Mouse (Mus musculus): ENCODE results near the gene Slc12a1.

Gene Slc12a1

DNA sequence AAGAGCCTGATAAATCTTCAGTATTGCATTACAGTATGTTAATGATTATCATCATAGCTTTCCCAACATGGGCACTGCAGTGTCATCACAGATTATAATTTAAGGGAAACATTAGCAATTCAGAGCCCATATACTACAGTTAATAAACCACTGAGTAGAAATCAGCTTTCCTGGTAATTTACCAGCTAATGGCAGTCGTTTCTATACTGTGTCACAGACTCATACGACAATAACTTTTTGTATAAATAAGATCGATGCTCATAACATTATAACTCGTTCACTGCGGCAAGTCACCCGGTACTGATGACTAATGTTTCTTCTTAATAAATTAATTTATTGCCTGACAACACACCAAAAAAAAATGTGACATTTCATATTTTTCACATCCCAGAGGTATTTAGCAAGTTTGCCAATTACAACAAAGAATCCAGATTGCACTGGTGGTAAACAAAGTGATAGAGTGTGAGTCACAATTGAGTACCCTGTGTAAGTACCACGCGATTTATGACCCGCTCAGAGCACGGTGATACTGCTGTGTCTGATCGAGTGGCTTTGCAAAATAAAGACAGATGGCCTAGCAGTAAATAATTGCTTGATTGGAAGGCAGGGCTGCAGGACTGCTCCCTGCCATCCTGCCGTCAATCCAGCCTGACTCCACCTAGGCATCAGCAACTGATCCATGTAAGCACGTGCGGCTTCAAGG is 56.7 kb downstream of the Slc12a1 start:
- no peak for DNase-seq (ENCODE audit: low spot score)

DNA sequence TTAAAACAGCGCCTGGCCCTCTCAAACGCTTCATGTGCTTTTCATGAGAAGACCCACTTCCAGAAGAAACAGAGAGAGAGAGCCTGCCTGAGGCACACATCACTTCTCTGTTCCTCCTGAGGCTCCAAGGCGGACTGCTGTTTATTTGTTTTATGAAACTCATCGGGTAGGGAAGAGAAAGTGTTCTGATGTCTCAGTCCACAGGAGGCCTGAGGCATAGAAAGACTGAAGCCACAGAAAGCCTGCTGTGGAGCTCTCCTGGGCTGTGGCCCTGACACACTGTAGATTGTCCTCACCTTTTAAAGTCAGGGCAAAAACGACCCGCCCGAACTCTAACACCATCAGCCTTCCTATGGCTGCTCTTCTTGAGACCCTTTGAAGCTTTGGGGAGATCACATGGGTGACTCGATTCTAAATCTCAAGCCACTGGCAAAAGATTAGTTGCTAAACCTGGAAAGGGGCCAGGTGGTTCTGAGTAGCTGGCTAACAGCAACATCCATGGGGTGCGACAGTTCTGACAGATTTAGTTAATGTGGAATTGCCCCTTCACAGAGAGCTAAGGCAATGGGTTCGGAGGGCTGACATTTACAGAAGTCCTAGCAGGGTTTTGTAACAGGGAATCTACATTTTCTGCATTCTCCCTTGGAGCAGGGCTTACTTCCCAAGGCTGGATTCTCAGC is 59.7 kb downstream of the Slc12a1 start:
- DNase-seq (ENCODE audit: low spot score), result no peak

DNA sequence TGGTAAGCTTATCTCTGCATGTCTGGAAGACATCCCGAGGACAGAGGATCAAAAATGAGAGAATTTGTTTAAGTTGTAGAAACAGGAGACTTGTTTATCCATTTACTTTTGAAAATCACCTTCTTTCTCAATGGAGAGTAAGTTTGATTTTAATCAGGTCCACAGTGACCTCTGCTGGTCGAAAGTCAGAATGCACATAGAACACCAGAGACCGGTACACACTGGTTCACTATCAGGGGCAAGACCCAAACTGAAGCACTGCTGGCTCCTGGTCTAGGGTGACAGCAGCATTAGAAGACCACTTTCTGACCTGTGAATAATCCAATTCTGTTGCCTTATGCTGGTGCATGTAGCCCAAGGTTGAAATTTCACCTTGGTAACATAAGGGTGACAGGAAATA is 62.3 kb downstream of the Slc12a1 start:
- peak; percentile 28 for DNase-seq (ENCODE audit: low spot score)

DNA sequence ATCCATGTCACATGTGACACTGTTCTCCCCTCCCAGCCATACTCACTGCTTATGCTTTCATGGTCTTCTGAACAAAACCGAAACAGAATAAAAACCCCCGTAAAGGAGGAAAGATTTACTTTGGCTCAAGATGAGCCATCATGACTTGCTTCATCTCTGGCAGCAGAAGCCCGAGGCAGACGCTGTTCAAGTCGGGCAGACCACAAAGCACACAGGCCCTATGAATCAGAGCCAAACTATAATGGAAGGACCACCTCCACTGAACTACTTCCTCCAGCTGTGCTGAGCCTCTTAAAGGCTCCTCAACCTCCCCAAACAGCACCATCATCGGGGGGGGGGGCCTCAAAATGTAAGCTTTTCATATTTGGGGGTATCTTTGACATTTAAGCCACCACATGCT is 65.0 kb downstream of the Slc12a1 start:
- DNase-seq (ENCODE audit: low spot score), result no peak

DNA sequence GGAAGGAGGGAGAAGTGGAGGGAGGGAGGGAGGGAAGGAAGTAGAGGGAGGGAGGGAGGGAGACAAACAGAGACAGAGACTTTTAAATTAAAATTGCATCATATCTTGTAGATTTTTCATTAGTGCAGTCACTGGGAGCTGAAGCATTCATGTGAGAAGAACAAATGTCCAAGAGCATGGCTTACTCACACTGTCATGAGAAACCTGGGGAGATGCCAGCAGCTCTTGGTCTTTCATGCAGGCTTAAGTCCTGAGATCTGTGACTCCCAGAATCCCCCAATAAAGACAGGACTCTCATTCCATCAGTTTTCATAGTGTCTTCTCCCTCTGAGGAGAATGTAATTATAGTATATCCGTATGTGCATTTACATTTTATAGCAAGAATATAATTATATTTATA is 66.3 kb downstream of the Slc12a1 start:
- no peak for DNase-seq (ENCODE audit: low spot score)

DNA sequence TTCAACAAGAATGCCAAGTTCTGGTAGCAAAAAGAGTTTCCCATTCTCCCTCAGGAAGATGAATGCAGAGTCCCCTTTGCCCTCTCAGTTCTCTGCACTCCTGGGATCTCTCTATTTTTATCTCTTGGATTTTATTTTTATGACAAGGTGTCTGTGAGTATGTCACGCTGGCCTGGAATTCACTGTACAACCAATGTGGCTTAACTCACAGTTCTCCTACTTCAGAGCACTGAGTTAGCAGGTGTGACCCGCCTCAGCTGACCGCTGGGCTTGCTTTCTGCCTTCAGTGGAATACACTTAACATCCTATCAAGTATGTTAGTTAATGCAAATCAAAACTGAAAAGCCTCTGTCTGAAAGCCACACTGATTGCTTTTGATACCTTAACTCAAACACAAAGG is 67.0 kb downstream of the Slc12a1 start:
- DNase-seq (ENCODE audit: low spot score), result no peak

DNA sequence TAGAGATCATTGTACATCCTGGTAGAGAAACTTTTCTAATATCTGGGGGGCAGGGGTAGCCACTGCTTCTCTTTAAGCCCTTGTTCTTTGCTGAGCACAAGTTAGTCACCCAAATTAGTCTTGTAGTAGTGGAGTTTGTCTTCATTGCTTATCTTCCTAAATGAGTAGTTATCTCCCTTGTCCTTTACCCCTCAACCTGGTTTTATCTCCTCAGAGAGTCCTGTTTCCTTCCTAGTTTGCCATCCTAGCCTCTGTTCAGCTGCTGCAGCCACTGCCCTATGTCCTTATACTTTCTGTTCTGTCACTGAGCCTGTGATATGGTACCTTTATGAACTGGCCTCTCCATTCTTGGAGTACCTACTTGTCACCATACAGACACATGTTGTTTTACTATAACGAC is 69.4 kb downstream of the Slc12a1 start:
- no peak for DNase-seq (ENCODE audit: low spot score)

DNA sequence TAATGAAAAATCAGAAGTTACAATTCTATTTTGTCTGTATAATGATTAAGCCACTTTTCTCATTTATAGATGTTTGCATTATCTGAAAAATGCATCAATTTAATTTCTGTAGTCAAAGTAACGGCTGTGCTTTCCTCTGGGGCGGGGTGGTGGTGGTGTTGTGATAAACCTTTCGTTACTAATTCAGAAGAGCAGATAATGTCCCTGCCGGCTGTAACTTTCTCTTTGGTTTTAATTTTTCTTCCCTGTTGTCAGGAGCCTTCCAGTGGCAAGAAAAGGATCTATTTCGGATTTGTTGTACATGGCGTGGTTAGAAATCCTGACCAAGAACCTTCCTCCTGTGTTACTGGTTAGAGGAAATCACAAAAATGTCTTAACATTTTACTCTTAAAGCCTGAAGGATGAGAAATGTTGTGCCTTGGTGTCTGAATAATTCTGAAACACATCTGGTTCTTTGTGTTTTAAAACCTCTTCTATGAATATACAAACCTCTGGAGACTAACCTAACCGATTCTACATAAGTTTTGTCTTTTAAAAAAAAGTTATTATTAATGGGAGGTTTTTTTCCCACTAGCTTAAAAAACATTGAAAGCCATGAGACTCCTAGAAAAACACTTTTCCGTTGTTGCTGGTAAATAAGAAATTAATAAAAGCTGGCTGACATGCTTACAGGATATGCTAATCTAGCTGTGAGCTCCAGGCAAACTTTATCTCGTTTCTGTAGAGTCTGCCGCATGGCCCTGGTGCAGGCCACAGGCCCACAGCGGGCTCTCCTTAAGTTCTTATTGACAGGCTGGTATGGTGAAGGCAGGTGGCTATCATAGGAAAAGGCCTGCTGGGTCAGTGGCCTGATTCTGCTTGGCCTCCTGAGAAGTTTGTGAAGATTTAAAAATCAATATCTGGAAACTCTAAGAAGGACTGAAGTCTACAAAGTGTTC is 76.4 kb downstream of the Slc12a1 start:
- no peak for DNase-seq (ENCODE audit: low spot score)

DNA sequence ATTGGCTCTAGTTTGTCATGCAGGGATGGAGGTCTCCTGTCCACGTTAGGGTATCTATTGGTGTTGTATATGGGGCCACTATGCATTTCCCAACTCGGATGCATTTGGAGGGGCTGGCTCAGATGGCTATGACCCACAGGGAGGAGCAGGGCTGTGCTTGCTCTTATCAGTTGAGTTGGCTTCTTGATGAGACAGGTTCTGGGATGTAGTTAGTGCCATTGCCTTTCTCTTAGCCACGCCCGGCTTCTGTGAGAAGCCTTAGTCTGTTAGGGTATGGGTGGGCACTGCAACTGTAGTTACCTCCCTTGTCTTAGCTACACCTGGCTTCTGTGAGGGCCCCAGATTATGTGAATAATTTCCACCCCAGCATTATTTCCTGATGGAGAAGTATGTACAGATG is 79.9 kb downstream of the Slc12a1 start:
- no peak for DNase-seq (ENCODE audit: low spot score)

DNA sequence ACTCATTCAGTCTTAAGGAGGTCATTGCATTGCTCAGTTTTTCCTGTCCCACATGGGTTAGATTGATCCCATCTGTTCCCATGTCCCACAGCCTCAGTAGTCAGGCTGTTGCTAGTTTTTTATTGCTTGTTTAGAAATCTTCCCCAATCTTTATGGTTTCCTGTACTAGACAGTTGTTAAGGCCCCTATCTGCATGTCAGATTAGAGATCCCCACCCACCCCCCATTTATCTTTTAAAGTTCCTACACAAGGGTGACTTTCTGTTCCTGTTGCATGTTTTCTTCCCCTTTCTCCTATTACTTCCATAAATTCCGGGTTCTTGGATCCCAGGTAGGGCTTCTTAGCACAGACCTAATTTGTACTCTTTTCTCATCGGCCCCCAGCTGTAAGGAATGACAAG is 81.2 kb downstream of the Slc12a1 start:
- DNase-seq (ENCODE audit: low spot score), result no peak

DNA sequence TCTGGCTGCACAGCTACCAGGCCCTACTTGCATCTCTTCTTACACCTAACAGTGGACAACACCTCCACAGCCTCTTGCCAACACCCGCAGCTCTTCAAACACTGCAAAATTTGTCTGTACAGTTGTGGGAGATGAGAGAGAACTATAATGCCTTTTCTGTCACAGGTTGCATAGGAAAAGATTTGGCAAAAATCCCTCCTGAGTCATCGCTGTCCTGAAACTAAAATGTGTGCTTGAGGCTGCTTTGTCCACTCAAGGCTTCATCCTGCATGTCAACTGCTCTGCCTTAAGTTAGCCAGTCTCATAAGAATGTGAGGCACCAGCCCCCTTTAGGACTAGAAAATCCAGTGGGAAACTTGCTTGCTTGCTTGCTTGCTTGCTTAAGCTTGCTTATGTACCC is 81.7 kb downstream of the Slc12a1 start:
- no peak for DNase-seq (ENCODE audit: low spot score)

DNA sequence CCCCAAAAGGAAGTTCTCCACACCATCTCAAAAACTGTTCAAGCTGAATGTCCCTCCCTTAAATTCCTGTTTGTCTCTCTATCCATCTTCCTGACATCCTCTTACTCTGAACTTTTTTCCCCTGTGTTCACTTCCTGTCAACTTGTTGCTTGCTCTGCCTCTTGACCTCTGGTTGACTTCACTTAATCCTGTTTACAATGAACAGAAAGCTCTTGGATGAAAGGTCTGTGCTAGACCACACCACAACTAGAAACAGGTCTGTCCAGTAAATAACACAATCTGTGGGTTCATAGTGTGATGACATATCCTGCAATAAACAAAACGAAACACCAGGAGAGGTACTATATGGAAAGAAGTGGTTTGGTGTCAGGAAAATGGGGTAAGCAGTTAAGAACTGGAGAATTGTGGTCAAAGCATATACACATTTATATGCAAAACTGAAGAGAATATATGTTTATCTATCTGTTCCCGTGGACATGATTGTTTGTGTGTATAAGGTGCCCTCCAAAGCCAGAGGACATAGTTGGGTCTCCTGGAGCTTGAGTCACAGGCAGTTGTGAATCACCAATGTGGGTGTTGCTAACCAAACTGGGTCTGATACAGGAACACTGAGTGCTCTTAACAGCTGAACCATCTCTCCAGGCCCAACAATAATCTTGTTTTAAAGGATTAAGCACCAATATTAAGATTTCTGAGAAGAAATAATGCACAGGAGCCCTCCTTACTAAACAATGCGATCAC is 93.4 kb downstream of the Slc12a1 start:
- no peak for DNase-seq (ENCODE audit: low spot score)

DNA sequence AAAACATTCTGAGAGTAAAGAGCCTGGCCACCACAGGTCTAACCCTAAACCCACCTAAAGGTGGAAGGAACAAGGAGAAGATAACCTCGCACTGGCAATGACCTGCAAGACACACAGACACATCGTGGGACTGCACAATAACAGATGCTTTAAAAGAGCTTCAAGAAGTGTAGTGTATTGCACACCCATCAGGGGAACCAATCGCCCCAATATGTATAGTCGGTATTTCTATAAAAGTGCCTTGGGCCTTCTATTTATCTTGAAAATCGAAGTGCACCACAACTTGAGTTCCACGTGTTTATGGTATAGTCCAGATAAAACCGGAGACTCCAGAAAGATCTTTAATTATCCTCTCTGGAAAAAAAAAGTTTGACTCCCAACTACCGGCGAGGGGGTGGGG is 94.4 kb downstream of the Slc12a1 start:
- no peak for DNase-seq (ENCODE audit: low spot score)

DNA sequence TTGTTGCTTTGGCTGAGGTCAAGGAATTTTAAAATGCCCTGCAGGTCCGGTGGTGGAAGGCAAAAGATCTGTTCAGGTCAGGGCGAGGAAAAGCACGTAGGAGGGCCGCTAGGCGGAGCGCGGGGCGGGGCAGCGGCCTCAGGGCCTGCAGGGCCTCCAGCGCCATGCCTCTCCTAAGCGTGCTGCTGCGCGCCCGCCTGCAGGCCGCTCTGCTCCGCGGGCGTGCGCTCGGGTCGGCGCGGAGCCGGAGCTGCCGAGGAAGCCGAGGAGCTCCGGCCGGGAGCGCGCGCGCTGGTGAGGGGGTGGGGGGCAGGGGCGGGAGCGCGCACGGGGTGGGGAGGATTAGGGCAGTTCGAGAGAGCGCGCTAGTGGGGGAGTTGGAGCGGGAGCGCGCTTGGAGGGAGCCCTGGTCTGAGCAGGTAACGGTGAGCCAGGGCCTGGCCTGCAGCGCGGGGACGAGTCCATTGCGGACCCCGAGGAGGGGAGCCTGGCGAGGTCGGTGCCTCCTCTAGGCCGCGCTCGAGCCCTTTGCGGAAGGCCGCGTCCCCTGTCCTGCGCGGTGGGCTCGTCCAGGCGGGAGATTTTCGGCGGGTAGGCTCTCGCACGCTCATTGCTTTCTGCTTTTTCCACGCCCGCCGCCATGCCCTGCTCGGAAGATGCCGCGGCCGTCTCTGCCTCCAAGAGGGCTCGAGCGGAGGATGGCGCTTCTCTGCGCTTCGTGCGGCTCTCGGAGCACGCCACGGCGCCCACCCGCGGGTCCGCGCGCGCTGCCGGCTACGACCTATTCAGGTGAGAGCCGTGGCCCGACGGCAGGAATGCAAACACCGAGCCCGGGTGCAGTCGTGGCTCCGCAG is 95.0 kb downstream of the Slc12a1 start, which contains the start of gene Dut:
Gene Dut (plus strand): TSS at position 83 of the 854 bp plus-strand sequence.
- peak; percentile 78 for DNase-seq (ENCODE audit: low spot score)

DNA sequence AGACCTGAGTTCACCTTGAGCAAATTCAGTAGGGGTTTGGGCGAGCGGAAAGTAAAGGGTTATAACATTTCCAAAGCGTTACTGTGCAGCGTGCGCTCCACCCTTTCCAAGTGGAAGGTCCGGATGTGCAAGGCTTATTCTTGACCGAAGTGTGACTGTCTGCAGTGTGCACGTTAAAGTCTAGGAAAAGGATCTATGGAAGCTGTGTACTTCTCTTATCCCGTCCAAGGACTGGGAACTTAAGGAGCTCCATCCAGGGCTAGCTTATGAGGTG is 95.6 kb downstream of the Slc12a1 start:
- no peak for DNase-seq (ENCODE audit: low spot score)

DNA sequence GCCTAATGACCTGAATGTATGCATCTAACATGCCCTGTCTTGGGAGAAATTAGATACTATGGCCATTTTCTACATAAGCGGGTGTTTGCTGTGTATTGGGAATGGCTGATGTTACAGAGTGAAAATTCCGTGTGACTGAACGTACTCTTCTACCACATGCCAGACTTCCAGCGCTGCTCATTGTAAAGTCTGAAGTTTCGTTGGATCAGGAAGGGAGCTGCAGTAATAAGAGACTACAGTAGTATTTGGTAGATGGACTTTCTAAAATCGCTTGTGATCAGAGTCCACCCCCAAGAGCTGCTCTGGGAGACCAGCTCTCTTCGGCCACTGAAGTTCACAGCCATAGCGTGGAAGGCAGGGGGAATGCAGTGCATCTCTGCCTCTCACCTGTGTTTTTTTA is 96.0 kb downstream of the Slc12a1 start:
- no peak for DNase-seq (ENCODE audit: low spot score)

DNA sequence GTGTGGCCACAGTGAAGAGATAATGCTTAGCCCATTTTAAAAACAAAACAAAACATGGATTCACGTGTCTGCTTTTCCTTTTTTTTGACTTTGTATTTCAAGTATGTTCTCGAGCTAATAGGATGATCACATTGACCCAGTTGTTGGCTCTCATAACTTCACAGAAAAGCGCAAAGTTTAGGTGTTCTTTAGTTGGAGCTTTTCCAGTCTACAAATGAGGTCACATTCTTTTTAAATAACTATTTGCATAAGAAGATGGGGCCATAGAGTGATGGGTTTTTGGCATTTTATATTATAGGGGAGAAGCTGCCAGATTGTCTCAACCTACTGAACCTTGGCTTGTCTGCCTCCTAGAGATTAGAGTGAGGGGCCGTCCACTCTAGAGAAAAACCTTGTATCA is 97.0 kb downstream of the Slc12a1 start:
- DNase-seq (ENCODE audit: low spot score), result no peak

DNA sequence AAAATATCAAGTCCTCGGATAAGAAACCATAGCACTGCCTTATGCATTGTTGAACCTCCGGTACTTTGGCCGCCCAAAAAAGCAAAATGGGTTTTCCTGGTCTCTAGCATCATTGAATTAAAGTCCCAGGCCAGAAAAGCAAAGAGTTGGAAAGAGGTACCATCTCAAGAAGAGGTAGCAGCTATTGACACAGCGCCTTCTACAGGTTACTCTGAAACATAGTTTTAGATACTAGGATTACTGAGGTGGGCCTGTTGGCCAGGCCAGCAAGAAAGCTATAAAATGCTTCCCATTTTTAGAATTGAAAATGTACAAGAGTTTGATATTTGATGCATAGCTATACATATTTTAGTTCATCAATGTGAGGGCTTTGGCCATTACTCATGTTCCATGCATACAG is 97.6 kb downstream of the Slc12a1 start:
- DNase-seq (ENCODE audit: low spot score), result no peak

DNA sequence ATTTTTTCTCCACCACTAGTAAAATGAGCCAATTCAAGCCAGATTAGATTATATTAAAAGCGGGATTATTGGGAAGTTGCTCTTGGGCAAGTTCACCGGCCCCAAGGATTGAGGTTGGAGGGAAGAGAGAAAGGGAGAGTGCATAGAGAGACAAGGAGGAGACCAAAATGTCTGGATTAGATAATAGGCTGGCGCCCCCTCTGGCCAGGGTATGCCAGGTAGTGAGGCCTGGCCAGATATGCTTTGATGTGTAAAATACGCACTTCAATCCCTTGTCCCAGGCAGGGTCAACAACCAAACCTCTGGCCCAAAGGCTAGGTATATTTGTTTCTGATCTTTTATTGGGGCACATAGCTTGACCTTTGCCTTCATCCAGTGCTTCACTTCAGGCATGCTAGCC is 99.5 kb downstream of the Slc12a1 start:
- DNase-seq (ENCODE audit: low spot score), result no peak

DNA sequence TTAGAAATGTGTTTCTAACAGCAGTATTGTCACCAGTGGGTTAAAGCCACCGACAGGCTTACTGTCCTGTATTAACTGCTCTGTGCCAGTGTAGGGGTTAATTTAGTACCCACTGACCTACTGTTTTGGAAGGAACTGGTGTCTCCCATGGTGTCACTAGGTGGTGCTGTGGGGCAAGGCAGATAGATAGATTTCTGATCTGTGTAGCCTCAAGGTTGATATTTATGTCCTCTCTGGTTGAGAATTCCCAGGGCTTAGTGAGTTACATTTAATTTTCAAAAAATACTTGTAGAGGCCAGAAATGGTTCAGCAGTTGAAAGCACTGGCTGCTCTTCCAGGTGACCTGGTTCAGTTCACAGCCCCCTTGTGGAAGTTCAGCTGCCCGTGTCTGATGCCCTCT is 100.0 kb downstream of the Slc12a1 start:
- no peak for DNase-seq (ENCODE audit: low spot score)

DNA sequence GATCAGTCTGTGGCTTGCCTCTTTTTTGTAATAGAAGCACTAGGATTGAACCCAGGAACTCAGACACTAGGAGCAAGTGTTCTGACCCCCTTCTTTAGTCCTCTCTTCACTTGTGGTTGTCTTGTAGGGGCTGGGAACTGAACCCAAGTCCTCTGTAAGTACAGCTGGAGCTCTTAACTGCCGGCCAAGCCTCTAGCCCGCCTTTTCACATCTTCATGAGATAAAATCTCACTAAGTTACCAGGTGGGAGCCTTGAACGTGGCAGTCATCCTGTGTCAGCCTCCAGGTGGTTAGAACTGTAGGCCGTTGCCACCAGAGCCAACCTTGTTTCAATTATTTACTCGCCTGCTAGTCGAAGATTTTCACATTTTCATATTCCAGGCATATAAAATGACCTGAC is 101.4 kb downstream of the Slc12a1 start:
- no peak for DNase-seq (ENCODE audit: low spot score)
